Mouse (Mus musculus) MEL (cell line): ENCODE data around the gene Scamp5. TPM values are rescaled to one million over a fixed set of nuclear protein-coding genes. Genes with fewer than 3 reads are reported as not detected.

Experiments used
- DNase-seq: peaks from one replicate; pipeline ENCODE4 v3.0.0; 2011; ENCODE audit warnings: low read depth, low spot score
- H3K27ac ChIP-seq: 2 replicates; pipeline ENCODE4 v1.5.1; 2012; ENCODE audit warnings: low read depth, mild to moderate bottlenecking, control low read depth, low read length, moderate library complexity; ENCODE audit not compliant: control insufficient read depth
- H3K27me3 ChIP-seq, 2 experiments: fragments of 150-350 bp in 1 of 2; sonication (generic) in 1 of 2; 2 replicates each; pipeline ENCODE4 v1.6.1; 2012; ENCODE audit warnings: low read length in 2 of 2, mild to moderate bottlenecking in 2 of 2, improper control_type of control experiment in 1 of 2, moderate library complexity in 1 of 2; ENCODE audit not compliant: insufficient read depth in 2 of 2, control insufficient read depth in 1 of 2
- H3K36me3 ChIP-seq, 2 experiments: 2 replicates each; pipeline ENCODE4 v1.6.1; 2012 to 2014; ENCODE audit warnings: low read length in 2 of 2, improper control_type of control experiment in 1 of 2, inconsistent platforms in 1 of 2, mild to moderate bottlenecking in 1 of 2; ENCODE audit not compliant: insufficient read depth in 2 of 2, control insufficient read depth in 1 of 2
- H3K4me1 ChIP-seq, 2 experiments: fragments of 150-350 bp in 1 of 2; sonication (generic) in 1 of 2; 2 replicates each; pipeline ENCODE4 v1.6.1; 2012; ENCODE audit warnings: low read length in 2 of 2, improper control_type of control experiment in 1 of 2, mild to moderate bottlenecking in 1 of 2; ENCODE audit not compliant: insufficient read depth in 2 of 2, control insufficient read depth in 1 of 2
- H3K4me3 ChIP-seq, 2 experiments: fragments of 150-350 bp in 1 of 2; sonication (generic) in 1 of 2; 2 replicates each; pipeline ENCODE4 v1.5.1; 2012; ENCODE audit warnings: low read depth in 2 of 2, low read length in 2 of 2, mild to moderate bottlenecking in 2 of 2, moderate library complexity in 2 of 2, control low read depth in 1 of 2, improper control_type of control experiment in 1 of 2; ENCODE audit not compliant: control insufficient read depth in 1 of 2, insufficient read depth in 1 of 2
- H3K79me2 ChIP-seq: 2 replicates; pipeline ENCODE4 v1.6.1; 2012; ENCODE audit warnings: mild to moderate bottlenecking, low read length, moderate library complexity; ENCODE audit not compliant: control insufficient read depth, poor library complexity, insufficient read depth
- H3K9ac ChIP-seq: 2 replicates; pipeline ENCODE4 v1.6.1; 2012; ENCODE audit warnings: low read depth, mild to moderate bottlenecking, control low read depth, low read length, moderate library complexity; ENCODE audit not compliant: control insufficient read depth, poor library complexity, severe bottlenecking
- H3K9me3 ChIP-seq: fragments of 150-350 bp; sonication (generic); replicated peaks from 2 replicates; pipeline ENCODE4 v1.6.1; 2012; ENCODE audit warnings: mild to moderate bottlenecking, low read length, improper control_type of control experiment, moderate library complexity; ENCODE audit not compliant: insufficient read depth
- CHD1 ChIP-seq: IDR thresholded peaks from 2 replicates; pipeline ENCODE4 v1.6.1; 2012; ENCODE audit warnings: low read depth, mild to moderate bottlenecking, inconsistent platforms, low read length, improper control_type of control experiment
- CHD2 ChIP-seq: IDR thresholded peaks from 2 replicates; pipeline ENCODE4 v1.6.1; 2011; ENCODE audit warnings: low read length, improper control_type of control experiment
- E2F4 ChIP-seq: IDR thresholded peaks from 2 replicates; pipeline ENCODE4 v1.6.1; 2011; ENCODE audit warnings: low read depth, low read length, improper control_type of control experiment, borderline replicate concordance
- ELF1 ChIP-seq: IDR thresholded peaks from 2 replicates; pipeline ENCODE4 v1.6.1; 2014; ENCODE audit warnings: low read depth, mild to moderate bottlenecking, inconsistent platforms, low read length, improper control_type of control experiment, moderate library complexity
- EP300 ChIP-seq, 2 experiments: IDR thresholded peaks; 2 replicates each; pipeline ENCODE4 v1.6.1; 2011; ENCODE audit warnings: improper control_type of control experiment in 2 of 2, low read length in 2 of 2, low read depth in 1 of 2, mild to moderate bottlenecking in 1 of 2
- ETS1 ChIP-seq: IDR thresholded peaks from 2 replicates; pipeline ENCODE4 v1.6.1; 2012; ENCODE audit warnings: low read depth, mild to moderate bottlenecking, inconsistent platforms, low read length, improper control_type of control experiment, moderate library complexity
- GABPA ChIP-seq: IDR thresholded peaks from 2 replicates; pipeline ENCODE4 v1.6.1; 2012; ENCODE audit warnings: low read depth, mild to moderate bottlenecking, inconsistent platforms, low read length, improper control_type of control experiment, moderate library complexity
- JUND ChIP-seq: IDR thresholded peaks from 2 replicates; pipeline ENCODE4 v1.6.1; 2011; ENCODE audit warnings: low read depth, mild to moderate bottlenecking, improper control_type of control experiment, low read length
- MEF2A ChIP-seq: IDR thresholded peaks from 2 replicates; pipeline ENCODE4 v1.6.1; 2014; ENCODE audit warnings: low read depth, mild to moderate bottlenecking, inconsistent platforms, low read length, improper control_type of control experiment; ENCODE audit not compliant: poor library complexity, insufficient replicate concordance, severe bottlenecking; ENCODE audit errors: extremely low read depth
- MYC ChIP-seq: IDR thresholded peaks from 2 replicates; pipeline ENCODE4 v1.6.1; 2011; ENCODE audit warnings: low read depth, mild to moderate bottlenecking, low read length, improper control_type of control experiment, moderate library complexity
- POLR2A ChIP-seq, 2 experiments: IDR thresholded peaks; 2 replicates each; pipeline ENCODE4 v1.6.1; 2011 to 2012; ENCODE audit warnings: low read length in 2 of 2, mild to moderate bottlenecking in 2 of 2, control low read depth in 1 of 2, improper control_type of control experiment in 1 of 2, low read depth in 1 of 2, moderate library complexity in 1 of 2; ENCODE audit not compliant: control insufficient read depth in 1 of 2, insufficient read depth in 1 of 2, poor library complexity in 1 of 2
- POLR2AphosphoS2 ChIP-seq: IDR thresholded peaks from 2 replicates; pipeline ENCODE4 v1.6.1; 2011; ENCODE audit warnings: low read length, improper control_type of control experiment
- UBTF ChIP-seq: IDR thresholded peaks from 2 replicates; pipeline ENCODE4 v1.6.1; 2012; ENCODE audit warnings: low read depth, mild to moderate bottlenecking, inconsistent platforms, low read length, improper control_type of control experiment, moderate library complexity, borderline replicate concordance; ENCODE audit not compliant: insufficient read depth
- USF1 ChIP-seq: IDR thresholded peaks from 2 replicates; pipeline ENCODE4 v1.6.1; 2014; ENCODE audit warnings: low read depth, mild to moderate bottlenecking, inconsistent platforms, low read length, improper control_type of control experiment, moderate library complexity
- USF2 ChIP-seq, 2 experiments: IDR thresholded peaks; 2 replicates each; pipeline ENCODE4 v1.6.1; 2011 to 2012; ENCODE audit warnings: improper control_type of control experiment in 2 of 2, low read length in 2 of 2, borderline replicate concordance in 1 of 2, inconsistent platforms in 1 of 2, low read depth in 1 of 2, mild to moderate bottlenecking in 1 of 2; ENCODE audit not compliant: insufficient read depth in 1 of 2
- ZKSCAN1 ChIP-seq: IDR thresholded peaks from 2 replicates; pipeline ENCODE4 v1.6.1; 2012; ENCODE audit warnings: low read depth, mild to moderate bottlenecking, inconsistent platforms, low read length, improper control_type of control experiment, moderate library complexity
- ZMIZ1 ChIP-seq: IDR thresholded peaks from 2 replicates; pipeline ENCODE4 v1.6.1; 2012; ENCODE audit warnings: low read depth, mild to moderate bottlenecking, inconsistent platforms, low read length, improper control_type of control experiment, moderate library complexity
- ZNF384 ChIP-seq: IDR thresholded peaks from 2 replicates; pipeline ENCODE4 v1.6.1; 2012; ENCODE audit warnings: low read depth, mild to moderate bottlenecking, inconsistent platforms, low read length, improper control_type of control experiment
- polyA plus RNA-seq, 2 experiments: library from polyadenylated mRNA; stranded (reverse) in 1 of 2; unstranded in 1 of 2; fragments of >175 nt in 1 of 2; fragments of >200 nt in 1 of 2; gene quantifications; 2 replicates each; pipeline versions ENCODE4 v1.2.1 to v1.2.4; 2012; ENCODE audit warnings: low replicate concordance in 2 of 2, low read depth in 1 of 2; ENCODE audit not compliant: insufficient read length in 2 of 2, insufficient read depth in 1 of 2, missing spikeins in 1 of 2
- total RNA-seq: library from RNA; depleted of rRNA; stranded (reverse); fragments of 300-350 nt; gene quantifications from 2 replicates; pipeline ENCODE4 v1.2.3, GENCODE M21; 2012

The Scamp5 gene
- total and polyA plus RNA-seq, 3 experiments: 2.3 to 4.3 TPM; not detected in 1

- Histone ChIP-seq H3K4me1 (peaks cover 0 to 17% of the 10 kb centered on the region in 2 experiments; a peak in 3 of 4 replicates), H3K9me3 (no peaks in the 10 kb centered on the region), H3K79me2 (no peaks in the 10 kb centered on the region), H3K4me3 (no peak within 1 kb of the TSS), H3K36me3 (peaks cover 0 to 11% of the 10 kb centered on the region in 2 experiments; a peak in 2 of 4 replicates), H3K27me3 (peaks cover 4 to 7% of the 10 kb centered on the region in 2 experiments), H3K27ac (no peak within 1 kb of the TSS), H3K9ac (no peak within 1 kb of the TSS)
- DNase-seq: no peak
- TF ChIP-seq GABPA (no peak), ELF1 (no peak), ETS1 (no peak), EP300 (IDR thresholded peaks at IDR 0.05; ENCODE audit: low read depth in 1 of 2, low read length in 2 of 2) (no peak), CHD1 (no peak), ZNF384 (no peak), UBTF (no peak), USF2 (IDR thresholded peaks at IDR 0.05; ENCODE audit: borderline replicate concordance in 1 of 2, insufficient read depth in 1 of 2, low read depth in 1 of 2, low read length in 2 of 2) (no peak), POLR2A (IDR thresholded peaks at IDR 0.05; ENCODE audit: control insufficient read depth in 1 of 2, insufficient read depth in 1 of 2, low read depth in 1 of 2, low read length in 2 of 2, poor library complexity in 1 of 2) (no peak), CHD2 (no peak), MEF2A (no peak)
Observed at GRCm38 (mm10) chr9:57503622-57504380, 35.9 kb upstream of the Scamp5 start, which contains the start of gene Rpp25. TSS of gene Rpp25 (plus strand) at chr9:57504026.

- H3K27me3 ChIP-seq: peaks cover 8 to 11% of the 10 kb centered on the region in 2 experiments
Observed at GRCm38 (mm10) chr9:57502911-57503621, 35.2 kb upstream of the Scamp5 start.

More at GRCm38 (mm10) chr9:57502911-57503621, 35.2 kb upstream of the Scamp5 start:
- DNase-seq: no peak
- H3K4me1 ChIP-seq: peaks cover 0 to 17% of the 10 kb centered on the region in 2 experiments; a peak in 3 of 4 replicates
- no peak for TF ChIP-seq POLR2AphosphoS2
- no peak for TF ChIP-seq UBTF
- TF ChIP-seq USF1: no peak
- TF ChIP-seq ZKSCAN1: no peak
- no peak for TF ChIP-seq JUND
- TF ChIP-seq MYC: no peak
- TF ChIP-seq E2F4: no peak
- TF ChIP-seq ZMIZ1: no peak
- no peak for TF ChIP-seq MEF2A
- no peaks in the 10 kb centered on the region for H3K9me3 ChIP-seq
- peaks cover 0 to 11% of the 10 kb centered on the region in 2 experiments; a peak in 2 of 4 replicates for H3K36me3 ChIP-seq
- no peaks in the 10 kb centered on the region for H3K79me2 ChIP-seq
- no peak overlapping the region for H3K4me3 ChIP-seq
- no peak overlapping the region for H3K9ac ChIP-seq
- H3K27ac ChIP-seq: no peak overlapping the region
